Mouse (Mus musculus): ENCODE measurements at regions not wholly inside any gene's neighbourhood (a gene's known extent, or its start where the extent isn't known, plus 50 kb on each side); places are given as distances from the start of the nearest gene placed in this dataset.
"Not testable (repeated sequence)": the region's sequence is repeated elsewhere in the genome, so short reads cannot be mapped to it uniquely, and the experiment has no call there.

GRCm38 (mm10) chr6:89052758-89053460, 150.9 kb downstream of the Tpra1 start:
- no peak for DNase-seq (ENCODE audit: low spot score in 2 of 2)

- DNase-seq (ENCODE audit: low spot score in 2 of 2) = no peak
Observed at GRCm38 (mm10) chr6:89054060-89054459, 152.0 kb downstream of the Tpra1 start.

- DNase-seq (ENCODE audit: low spot score in 2 of 2) = no peak
Observed at GRCm38 (mm10) chr6:89059431-89059975, 157.5 kb downstream of the Tpra1 start.

- DNase-seq (ENCODE audit: low spot score in 2 of 2) = no peak
Observed at GRCm38 (mm10) chr6:89064977-89065580, 163.0 kb downstream of the Tpra1 start.

- no peak for DNase-seq (ENCODE audit: low spot score in 2 of 2)
Observed at GRCm38 (mm10) chr6:89066588-89066987, 164.5 kb downstream of the Tpra1 start.

GRCm38 (mm10) chr6:89068286-89068685, 166.2 kb downstream of the Tpra1 start:
- peak in 1 of 2 experiments; percentile 27 for DNase-seq (ENCODE audit: low spot score in 2 of 2)

GRCm38 (mm10) chr6:89069108-89069507, 167.1 kb downstream of the Tpra1 start:
- no peak for DNase-seq (ENCODE audit: low spot score in 2 of 2)

- no peak for DNase-seq (ENCODE audit: low spot score in 2 of 2)
Observed at GRCm38 (mm10) chr6:89070011-89070410, 168.0 kb downstream of the Tpra1 start.

- no peak for DNase-seq (ENCODE audit: low spot score in 2 of 2)
Observed at GRCm38 (mm10) chr6:89071766-89072165, 169.7 kb downstream of the Tpra1 start.

GRCm38 (mm10) chr6:89072569-89072968, 170.5 kb downstream of the Tpra1 start:
- DNase-seq (ENCODE audit: low spot score in 2 of 2) = no peak

- no peak for DNase-seq (ENCODE audit: low spot score in 2 of 2)
Observed at GRCm38 (mm10) chr6:89081624-89082300, 179.7 kb downstream of the Tpra1 start.

- DNase-seq (ENCODE audit: low spot score in 2 of 2) = no peak
Observed at GRCm38 (mm10) chr6:89084437-89084836, 182.4 kb downstream of the Tpra1 start.

GRCm38 (mm10) chr6:89085151-89085550, 183.1 kb downstream of the Tpra1 start:
- DNase-seq (ENCODE audit: low spot score in 2 of 2) = peak in 1 of 2 experiments; percentile 10

GRCm38 (mm10) chr6:89087620-89088019, 185.6 kb downstream of the Tpra1 start:
- DNase-seq (ENCODE audit: low spot score in 2 of 2) = no peak

GRCm38 (mm10) chr6:89090096-89090495, 188.0 kb downstream of the Tpra1 start:
- DNase-seq (ENCODE audit: low spot score in 2 of 2) = peak; percentile 23 to 39

GRCm38 (mm10) chr6:89095911-89096310, 193.9 kb downstream of the Tpra1 start:
- no peak for DNase-seq (ENCODE audit: low spot score in 2 of 2)

- no peak for DNase-seq (ENCODE audit: low spot score in 2 of 2)
Observed at GRCm38 (mm10) chr6:89097531-89097930, 195.5 kb downstream of the Tpra1 start.

- DNase-seq (ENCODE audit: low spot score in 2 of 2) = no peak
Observed at GRCm38 (mm10) chr6:89119241-89119640, 217.2 kb downstream of the Tpra1 start.

- no peak for DNase-seq (ENCODE audit: low spot score in 2 of 2)
Observed at GRCm38 (mm10) chr6:89121023-89121745, 219.1 kb downstream of the Tpra1 start.

- no peak for DNase-seq (ENCODE audit: low spot score in 2 of 2)
Observed at GRCm38 (mm10) chr6:89121746-89122070, 219.7 kb downstream of the Tpra1 start.

- DNase-seq (ENCODE audit: low spot score in 2 of 2) = no peak
Observed at GRCm38 (mm10) chr6:89125916-89126315, 223.9 kb downstream of the Tpra1 start.

GRCm38 (mm10) chr6:89128141-89128540, 226.1 kb downstream of the Tpra1 start:
- DNase-seq (ENCODE audit: low spot score in 2 of 2) = not testable (repeated sequence)
